Mouse (Mus musculus): ENCODE results near the gene Myrfl. TPM values are rescaled to one million over a fixed set of nuclear protein-coding genes. Genes with fewer than 3 reads are reported as not detected.

Myrfl gene
- total RNA-seq (2021): under 1 TPM in 1 of 2 experiments, not detected in 1; 0.20 TPM
- long read RNA-seq, experiment 1: 0 reads
- long read RNA-seq, experiment 2: 0 reads

DNA sequence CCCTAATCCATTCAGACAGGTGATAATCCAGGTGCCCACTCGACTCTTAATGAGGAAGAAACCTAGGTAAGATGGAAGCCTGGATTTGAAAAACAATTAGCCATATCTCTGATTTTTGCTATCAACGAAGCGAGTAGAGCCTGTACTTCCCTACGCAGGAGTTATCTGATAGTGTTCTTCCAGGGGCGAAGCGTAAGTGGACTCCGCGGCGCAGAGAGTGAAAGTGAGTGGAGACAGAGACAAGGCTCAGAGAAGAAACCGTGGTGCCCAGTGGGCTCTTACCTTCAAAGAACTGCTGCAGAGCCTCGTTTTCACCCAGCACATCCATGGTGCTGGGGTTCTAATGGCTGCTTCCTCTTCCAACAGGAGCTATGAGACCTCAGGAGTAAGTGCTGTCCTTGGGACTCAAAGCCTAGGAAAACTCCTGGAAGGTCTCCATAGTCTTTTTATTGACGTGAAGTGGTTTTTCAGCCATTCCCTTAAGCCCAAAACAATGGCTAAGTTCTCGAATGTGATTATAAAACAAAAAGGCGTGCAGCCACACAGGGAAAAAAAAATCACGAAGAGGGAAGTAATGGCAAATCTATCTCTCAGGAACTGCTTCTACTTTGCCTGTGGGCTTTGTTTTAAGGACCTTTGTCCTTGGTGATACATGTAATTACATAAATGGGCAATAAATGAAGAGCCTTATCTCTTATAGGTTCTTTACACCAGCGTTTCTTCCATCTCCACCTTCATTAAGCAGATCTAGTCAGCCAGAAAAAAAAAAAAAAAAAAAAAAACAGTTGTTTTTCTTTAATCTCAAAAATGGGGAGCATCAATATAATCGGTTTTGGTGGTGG is at the start of gene Myrfl:
Gene Myrfl, minus strand, starts transcription at position 584 of the 842 bp plus-strand sequence.
- intact Hi-C loops (cut with DNase I): no loop called here
- DNase-seq: no peak

DNA sequence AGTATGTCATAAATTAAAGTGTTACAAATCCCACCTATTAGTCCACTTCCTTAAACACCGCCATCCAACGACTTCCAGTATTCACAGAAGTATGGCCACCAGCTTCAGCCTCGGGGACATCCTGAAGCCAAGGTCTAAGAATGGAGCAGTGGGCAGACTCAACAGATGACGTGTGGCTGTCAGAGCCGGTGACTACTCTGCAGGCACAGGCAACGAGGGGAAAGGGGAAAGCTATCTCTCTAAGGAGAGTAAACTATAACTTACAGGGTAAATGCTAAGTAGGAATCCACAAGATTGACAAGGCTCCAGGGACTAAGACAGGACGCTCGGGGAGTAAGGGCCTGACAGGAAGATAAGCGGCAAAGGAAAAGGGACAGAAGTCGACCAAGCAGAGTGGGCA is 48.2 kb upstream of the Myrfl start:
- intact Hi-C loops (cut with DNase I): no loop called here
- DNase-seq: no peak

- no peak for DNase-seq
- intact Hi-C loops (cut with DNase I): no loop called here
Measured at GRCm38 (mm10) chr10:116944144-116944543, 47.4 kb upstream of the Myrfl start.

- DNase-seq: no peak
- intact Hi-C loops (cut with DNase I): no loop called here
Measured at GRCm38 (mm10) chr10:116943025-116943424, 46.3 kb upstream of the Myrfl start.

- intact Hi-C loops (cut with DNase I): no loop called here
- DNase-seq: no peak
Measured at GRCm38 (mm10) chr10:116935028-116935427, 38.3 kb upstream of the Myrfl start.

DNA sequence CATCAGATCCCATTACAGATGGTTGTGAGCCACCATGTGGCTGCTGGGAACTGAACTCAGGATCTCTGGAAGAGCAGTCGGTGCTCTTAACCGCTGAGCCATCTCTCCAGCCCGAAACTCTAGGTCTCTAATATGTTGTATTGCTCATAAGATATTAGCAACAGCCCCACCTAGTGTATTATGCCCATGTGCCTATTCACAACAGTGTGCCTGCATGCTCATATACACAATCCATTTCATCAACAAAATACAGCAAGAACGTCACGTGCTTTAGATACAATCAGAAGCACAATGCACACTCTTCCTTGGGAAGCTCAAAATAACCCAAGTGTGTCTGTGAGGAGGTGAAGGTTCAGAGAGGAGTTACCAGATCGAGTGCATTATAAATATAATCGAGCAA is 37.1 kb upstream of the Myrfl start:
- intact Hi-C loops (cut with DNase I): no loop called here
- no peak for DNase-seq

DNA sequence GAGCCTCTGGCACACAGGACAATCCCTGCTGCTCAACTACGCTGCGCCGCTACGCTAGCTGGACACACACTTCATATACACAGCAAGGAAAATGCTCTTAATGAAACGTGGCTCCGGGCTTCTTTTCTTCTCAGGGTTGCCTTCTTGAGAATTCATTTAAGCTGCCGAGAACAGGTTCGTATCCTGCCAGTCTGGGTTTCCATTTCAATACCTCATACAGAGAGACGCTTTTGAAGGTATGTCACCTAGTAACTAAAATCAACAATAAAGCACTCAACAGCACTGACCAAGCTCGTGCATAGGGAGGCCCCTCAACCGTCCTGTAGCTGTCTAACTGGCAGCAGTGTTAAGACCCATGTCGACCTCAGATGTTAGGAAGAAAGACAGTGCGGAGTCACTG is 35.7 kb upstream of the Myrfl start:
- intact Hi-C loops (cut with DNase I): no loop called here
- no peak for DNase-seq

DNA sequence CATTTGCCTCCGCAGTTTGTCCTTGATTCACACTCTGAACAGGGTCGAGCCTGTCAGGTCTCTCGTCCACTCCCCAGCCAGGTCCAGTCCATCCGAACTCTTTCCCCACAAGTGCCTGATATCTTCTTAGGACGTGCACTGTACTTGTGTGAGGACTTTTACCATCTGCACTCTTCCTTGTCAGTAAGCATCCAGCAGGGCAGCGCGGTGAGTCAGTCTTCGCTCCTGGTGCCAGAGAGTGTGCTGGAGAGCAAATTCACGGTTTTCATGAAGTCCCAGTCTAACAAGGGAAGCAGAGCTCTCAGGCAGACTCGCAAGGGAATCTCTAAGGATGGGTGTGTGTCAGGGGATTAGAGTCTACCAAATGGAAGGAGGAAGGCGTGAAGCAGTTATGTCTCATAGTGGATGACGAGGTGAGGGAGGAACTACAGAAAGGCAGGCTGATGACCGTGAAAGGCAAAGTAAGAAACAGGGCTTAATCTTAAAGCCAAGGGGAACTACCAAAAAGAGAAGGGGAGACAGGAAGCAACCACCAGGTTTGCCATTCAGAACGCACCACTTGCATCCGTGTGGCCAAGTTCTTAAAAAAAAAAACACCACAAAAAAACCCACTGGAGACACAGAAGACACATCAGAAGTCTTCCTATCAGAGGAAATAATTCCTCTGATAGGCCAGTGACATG is 34.9 kb upstream of the Myrfl start:
- DNase-seq: no peak

DNA sequence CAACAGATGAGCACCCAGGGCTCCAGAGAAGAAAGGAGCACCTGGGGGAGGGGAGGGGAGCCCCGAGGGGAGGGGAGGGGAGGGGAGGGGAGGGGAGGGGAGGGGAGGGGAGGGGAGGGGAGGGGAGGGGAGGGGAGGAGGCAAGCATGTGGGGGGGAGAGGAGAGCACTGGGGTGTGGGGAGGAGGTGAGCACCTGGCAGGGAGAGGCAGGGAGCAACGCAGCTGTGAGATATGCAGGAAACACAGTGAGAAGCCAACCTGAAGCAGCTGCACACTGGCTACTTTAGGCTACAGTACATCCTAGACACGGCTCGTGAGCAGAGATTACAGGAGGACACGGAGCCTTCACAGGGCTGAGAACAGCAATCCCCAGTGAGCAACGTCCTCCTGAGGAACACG is 34.2 kb upstream of the Myrfl start:
- intact Hi-C loops (cut with DNase I): no loop called here
- no peak for DNase-seq

More for the DNA sequence above, 34.9 kb upstream of the Myrfl start:
- intact Hi-C loops (cut with DNase I): no loop called here

DNA sequence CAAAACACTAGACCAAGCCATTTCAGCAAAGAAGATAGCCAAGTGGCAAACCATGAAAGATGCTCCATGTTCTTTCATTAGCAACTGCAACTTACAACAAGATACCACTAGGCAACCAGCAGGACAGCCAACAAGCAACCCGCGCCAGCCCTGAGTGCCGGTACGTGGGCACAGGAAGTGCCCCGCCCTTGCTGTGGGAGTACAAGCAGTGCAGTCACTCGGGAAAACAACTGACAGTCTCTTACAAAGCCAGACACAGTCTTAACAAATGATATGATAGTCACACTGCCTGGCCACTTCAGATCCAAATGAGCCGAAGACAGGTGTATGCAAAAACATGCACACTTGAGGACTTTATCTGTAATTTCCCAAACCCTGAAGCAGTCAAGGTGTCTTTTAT is 33.8 kb upstream of the Myrfl start:
- intact Hi-C loops (cut with DNase I): no loop called here
- no peak for DNase-seq

DNA sequence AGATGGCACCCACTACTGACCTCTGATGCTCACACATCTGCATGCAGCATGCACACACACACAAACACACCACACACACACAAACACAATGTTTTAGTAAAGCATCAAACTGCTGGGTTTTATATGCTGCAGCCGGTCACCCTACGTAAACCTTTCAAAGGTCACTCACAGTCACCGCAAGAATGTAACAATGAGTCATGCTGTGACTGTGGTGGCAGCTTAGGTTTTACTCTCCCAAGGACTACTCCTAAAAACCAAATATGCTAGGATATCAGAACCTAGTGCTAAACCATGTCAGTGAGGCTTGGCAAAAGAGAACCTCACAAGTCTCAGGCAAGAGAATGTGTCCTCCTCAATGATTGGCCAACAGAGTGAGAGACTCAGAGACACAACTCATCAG is 32.1 kb upstream of the Myrfl start:
- no peak for DNase-seq
- intact Hi-C loops (cut with DNase I): no loop called here

- intact Hi-C loops (cut with DNase I): no loop called here
- DNase-seq: no peak
Measured at GRCm38 (mm10) chr10:116926428-116927113, 29.9 kb upstream of the Myrfl start.

GRCm38 (mm10) chr10:116923651-116924495 is 27.2 kb upstream of the Myrfl start:
- intact Hi-C loops (cut with DNase I): no loop called here
- no peak for DNase-seq

DNA sequence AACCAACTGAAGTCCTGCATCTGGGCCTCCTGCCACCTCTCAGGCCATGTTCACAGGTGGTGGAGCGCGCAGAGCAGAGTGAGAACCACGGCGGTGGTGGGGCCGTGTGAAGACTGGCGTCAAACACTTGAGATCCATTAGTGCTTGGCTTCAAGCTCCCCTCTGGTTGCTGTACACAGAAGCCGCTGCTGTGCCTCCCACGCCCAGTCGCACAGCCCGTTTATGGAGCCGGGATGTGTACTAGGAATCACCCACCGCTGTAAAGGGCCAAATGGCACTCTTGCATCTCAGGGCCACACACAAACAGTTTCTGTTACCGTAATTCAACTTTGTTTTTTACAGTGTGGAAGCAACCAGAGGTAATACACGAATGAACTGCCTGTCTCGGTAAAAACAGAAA is 25.4 kb upstream of the Myrfl start:
- no peak for DNase-seq
- intact Hi-C loops (cut with DNase I): no loop called here

DNA sequence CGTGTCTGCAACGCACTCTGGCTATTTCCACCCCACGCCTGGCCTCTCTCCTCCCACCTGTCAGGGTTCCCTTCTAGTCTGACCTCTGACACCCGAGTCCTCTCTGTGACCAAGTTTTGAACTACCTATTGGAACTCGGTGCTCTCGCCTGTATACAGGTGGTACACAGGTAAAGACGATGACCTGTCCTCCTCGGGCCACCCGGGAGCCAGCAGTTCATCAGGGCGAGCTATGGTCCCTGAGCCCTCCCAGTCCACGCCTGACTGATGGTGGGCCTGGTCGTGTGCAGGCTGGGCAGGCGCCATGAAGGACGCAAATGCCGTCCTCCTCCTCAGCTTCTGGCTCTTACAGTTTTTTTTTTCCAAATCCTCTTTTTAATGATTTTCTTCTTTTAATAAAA is 24.7 kb upstream of the Myrfl start:
- intact Hi-C loops (cut with DNase I): no loop called here
- DNase-seq: no peak

DNA sequence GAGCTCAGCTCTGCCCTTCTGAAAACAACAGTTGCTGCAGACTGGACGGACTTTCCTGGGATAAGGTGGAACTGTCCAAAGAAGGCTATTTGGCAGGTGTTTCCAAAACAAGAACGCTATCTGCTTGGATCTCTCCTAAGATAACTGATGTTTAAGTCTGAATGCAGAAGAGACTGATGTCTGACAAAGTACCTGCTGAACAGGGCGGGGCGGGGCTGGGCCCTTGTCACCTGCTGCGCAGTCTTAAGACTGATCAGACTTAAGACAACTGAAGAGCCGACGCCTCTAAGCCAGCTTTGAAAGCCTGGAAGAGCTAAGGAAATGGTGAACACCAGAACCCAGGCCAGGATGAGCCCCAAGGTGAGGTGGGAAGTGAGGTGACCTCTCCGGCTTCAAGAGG is 23.9 kb upstream of the Myrfl start:
- DNase-seq: no peak
- intact Hi-C loops (cut with DNase I): no loop called here

DNA sequence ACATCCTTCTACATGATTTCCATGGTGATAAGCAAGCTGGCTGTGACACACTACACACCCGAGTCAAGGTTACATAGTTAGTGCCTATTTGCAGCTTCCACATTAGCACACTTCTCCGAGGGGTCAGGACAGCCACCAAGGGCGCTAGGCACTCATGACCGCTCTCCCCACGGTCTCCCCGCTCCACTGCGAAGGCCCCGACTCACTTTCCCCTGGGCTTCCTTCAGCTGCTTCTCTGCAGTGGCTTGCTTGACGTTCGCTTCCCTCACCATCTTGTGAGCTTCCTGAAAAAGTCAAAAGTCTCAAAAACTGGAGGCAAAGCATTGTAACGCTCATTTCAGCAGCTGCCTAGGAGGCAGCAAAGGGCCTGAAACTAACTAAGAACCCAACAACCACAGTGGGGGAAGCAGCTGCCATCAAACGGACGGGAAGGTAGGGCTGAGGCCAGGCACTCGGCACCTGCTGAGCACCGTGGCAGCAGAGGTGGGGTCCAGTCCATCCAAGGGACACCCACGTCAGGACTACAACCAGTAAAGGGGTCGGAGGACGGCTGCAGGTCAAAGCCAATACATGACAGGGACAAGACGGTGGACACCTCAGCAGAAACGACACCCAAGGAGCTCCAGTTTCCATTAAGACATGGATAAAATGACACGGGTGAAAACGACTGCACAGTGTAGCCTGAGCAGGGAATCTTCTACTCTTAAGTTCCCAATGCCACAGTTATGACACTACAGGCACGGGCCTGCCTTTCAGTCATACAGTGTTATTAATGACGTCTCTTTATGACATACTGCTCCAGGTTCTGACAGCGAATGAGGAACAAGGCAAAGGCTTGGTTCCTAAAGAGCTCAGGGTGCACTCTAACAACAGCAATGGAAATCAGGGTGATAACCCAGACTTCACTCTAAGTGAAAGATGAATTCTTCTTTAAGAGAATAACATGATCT is 22.9 kb upstream of the Myrfl start:
- DNase-seq: no peak
- intact Hi-C loops (cut with DNase I): no loop called here

- DNase-seq: no peak
- intact Hi-C loops (cut with DNase I): no loop called here
Measured at GRCm38 (mm10) chr10:116916581-116916980, 19.9 kb upstream of the Myrfl start.

DNA sequence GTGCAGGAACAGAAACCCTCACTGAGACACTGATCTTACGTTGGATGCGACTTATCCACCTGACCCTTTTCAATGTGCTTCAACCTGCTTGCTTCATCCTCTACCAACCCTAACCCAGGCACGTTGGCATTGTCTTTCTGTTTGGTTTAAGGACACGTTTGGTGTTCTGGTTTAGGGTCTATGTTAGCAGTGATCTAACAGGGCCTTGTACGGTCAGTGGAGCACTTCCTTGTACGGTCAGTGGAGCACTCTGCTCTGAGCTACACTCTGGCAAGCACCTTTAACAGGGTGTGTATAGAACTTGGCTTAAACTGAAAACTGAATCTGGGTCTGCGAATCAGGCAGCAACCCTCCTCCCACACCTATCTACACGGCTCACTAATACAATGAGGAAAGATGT is 18.6 kb upstream of the Myrfl start:
- intact Hi-C loops (cut with DNase I): no loop called here
- DNase-seq: no peak

Measured in gastrocnemius, postnatal 36 days (tissue).